Mouse (Mus musculus) bone marrow macrophage, adult 2 months (primary cell): ENCODE data around the gene Ccnjl.

Experiments used
- CTCF ChIP-seq: IDR thresholded peaks from 2 replicates; pipeline ENCODE4 v1.5.1; 2012; ENCODE audit warnings: low read depth, mild to moderate bottlenecking, low read length, moderate library complexity
- POLR2A ChIP-seq: IDR thresholded peaks from 2 replicates; pipeline ENCODE4 v1.6.1; 2012; ENCODE audit warnings: mild to moderate bottlenecking, low read depth, low read length, borderline replicate concordance

DNA sequence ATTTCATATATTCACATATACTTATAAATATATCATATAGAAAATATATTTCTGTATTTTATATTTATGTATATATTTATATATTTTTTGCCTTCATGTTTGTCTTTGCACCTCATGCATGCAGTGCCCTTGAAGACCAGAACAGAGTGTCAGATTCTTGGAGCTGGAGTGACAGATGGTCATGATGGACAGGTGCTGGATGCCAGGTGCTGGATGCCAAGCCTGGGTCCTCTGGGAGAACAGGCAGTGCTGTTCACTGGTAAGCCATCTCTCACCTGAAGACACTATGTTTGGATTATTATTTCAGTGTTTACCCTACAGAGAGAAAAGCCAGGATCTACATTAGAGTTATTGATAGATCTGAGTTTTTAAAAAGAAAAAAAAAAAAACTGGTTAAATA lies 9.8 kb upstream of the Ccnjl start:
- no peak for TF ChIP-seq CTCF
- no peak for TF ChIP-seq POLR2A
